Mouse (Mus musculus) forebrain, embryonic 12.5 days (tissue): ENCODE results near the gene Syp. TPM values are rescaled to one million over a fixed set of nuclear protein-coding genes. Genes with fewer than 3 reads are reported as not detected.
A peak's percentile ranks its signal among the peaks of the same experiment; 100 is the strongest.

ENCODE experiments used
- ATAC-seq: fragments of 200-750 bp; cut with Nextera tagmentation; 2 replicates; pipeline ENCODE4 v1.8.0; 2017; ENCODE audit warnings: moderate TSS enrichment; ENCODE audit not compliant: low FRiP score
- H3K27ac ChIP-seq: fragments of 300-500 bp; sonication (generic); 2 replicates; pipeline ENCODE4 v1.5.1; 2016; ENCODE audit warnings: mild to moderate bottlenecking
- H3K27me3 ChIP-seq: fragments of 300-500 bp; sonication (generic); 2 replicates; pipeline ENCODE4 v1.6.1; 2016; ENCODE audit warnings: mild to moderate bottlenecking
- H3K36me3 ChIP-seq: fragments of 300-500 bp; sonication (generic); replicated peaks from 2 replicates; pipeline ENCODE4 v1.6.1; 2016; ENCODE audit warnings: mild to moderate bottlenecking
- H3K4me1 ChIP-seq: fragments of 300-500 bp; sonication (generic); 2 replicates; pipeline ENCODE4 v1.6.1; 2016
- H3K4me2 ChIP-seq: fragments of 300-500 bp; sonication (generic); 2 replicates; pipeline ENCODE4 v1.6.1; 2016; ENCODE audit warnings: mild to moderate bottlenecking, moderate library complexity
- H3K4me3 ChIP-seq: fragments of 300-500 bp; sonication (generic); replicated peaks from 2 replicates; pipeline ENCODE4 v1.5.1; 2016; ENCODE audit warnings: mild to moderate bottlenecking
- H3K9ac ChIP-seq: fragments of 300-500 bp; sonication (generic); 2 replicates; pipeline ENCODE4 v1.6.1; 2016; ENCODE audit warnings: mild to moderate bottlenecking
- H3K9me3 ChIP-seq: fragments of 300-500 bp; sonication (generic); 2 replicates; pipeline ENCODE4 v1.6.1; 2016
- WGBS: fragments of 180-500 bp; shearing (Covaris S2); methylation state at CpG from one replicate; pipeline ENCODE4 v1.1.7; 2016; 5-methylcytosine and 5-hydroxymethylcytosine counted together
- polyA plus RNA-seq: library from polyadenylated mRNA; unstranded; fragments of >200 nt; fragmentation: Nextera tagmentation; extraction: Ambion mirVana; gene quantifications from 2 replicates; pipeline ENCODE4 v1.2.1, GENCODE M21; 2016

The Syp gene
- polyA plus RNA-seq = 42.0 and 44.8 TPM in 2 replicates

DNA sequence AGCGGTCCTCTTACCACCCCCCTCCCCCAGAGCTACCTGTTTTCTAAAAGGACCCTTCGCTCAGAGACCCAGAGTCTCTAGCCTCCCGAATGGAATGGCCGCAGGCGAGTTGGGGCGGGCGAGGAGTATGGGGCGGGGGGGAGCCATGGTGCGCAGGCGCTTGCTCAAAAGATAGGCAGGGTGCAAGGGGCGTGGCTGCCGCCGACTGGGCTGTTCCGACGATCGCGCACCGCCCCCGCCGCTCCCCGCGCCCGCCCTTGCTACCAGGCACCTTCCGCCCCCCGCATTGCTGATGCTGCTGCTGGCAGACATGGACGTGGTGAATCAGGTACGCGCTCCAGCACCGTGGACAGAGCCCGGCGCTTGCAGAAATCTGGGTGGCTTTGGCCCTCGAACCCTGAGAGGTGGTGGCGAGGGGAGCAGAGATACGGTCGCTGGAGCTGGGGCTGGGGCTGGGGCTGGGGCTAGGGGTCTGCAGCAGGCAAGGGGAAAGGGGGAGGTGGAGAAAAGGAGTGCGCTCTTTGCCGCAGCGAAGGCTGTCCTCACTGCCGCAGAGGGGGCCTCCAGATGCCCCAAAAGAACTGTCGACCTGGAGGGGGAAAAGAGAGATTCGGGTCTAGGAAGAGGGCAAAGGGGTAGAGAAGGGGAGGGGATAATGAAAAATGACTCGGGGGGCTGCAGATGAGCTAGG, at the start of gene Syp:
Syp (plus strand) TSS at position 71 of the 691 bp plus-strand sequence.
- H3K4me3 ChIP-seq = peak within 1 kb of the TSS; percentile 54
- no peaks in the 10 kb centered on the region for H3K27me3 ChIP-seq
- no peaks in the 10 kb centered on the region for H3K36me3 ChIP-seq
- peaks cover 4% of the 10 kb centered on the region; the same call in 1 of the 2 replicates for H3K4me1 ChIP-seq
- no peaks in the 10 kb centered on the region for H3K9me3 ChIP-seq
- ATAC-seq = peak; percentile 92
- WGBS = 14% methylated on average over 41 of the region's 42 CpGs
- peak within 1 kb of the TSS; percentile 61 for H3K9ac ChIP-seq
- H3K27ac ChIP-seq = peak within 1 kb of the TSS; percentile 47; the same call in 1 of the 2 replicates
- H3K4me2 ChIP-seq = peak within 1 kb of the TSS; percentile 60

DNA sequence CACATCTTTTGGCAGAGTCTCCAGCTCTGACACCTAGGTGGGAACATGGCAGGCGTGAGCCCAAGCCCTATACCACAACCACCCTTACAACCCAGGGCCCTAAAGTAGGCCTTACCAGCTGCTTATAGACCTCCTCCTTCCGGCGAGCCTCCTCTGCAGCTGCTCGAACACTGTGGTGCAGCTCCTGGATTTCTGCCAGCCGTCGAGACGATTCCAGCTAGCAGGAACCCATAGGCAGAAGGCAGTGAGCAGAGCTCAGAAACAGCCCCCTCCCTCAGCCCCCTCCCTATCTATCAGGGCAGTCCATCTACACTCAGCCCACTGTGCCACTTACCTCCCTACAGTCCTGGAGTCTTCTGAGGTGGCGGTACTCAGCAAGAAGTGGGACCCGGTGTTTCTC, 42.9 kb upstream of the Syp start:
- WGBS = 93% methylated on average over 9 of the region's 9 CpGs
- no peaks in the 10 kb centered on the region for H3K4me1 ChIP-seq
- no peak for ATAC-seq
- H3K27ac ChIP-seq = no peak overlapping the region
- peaks cover 27% of the 10 kb centered on the region; the same call in 1 of the 2 replicates for H3K36me3 ChIP-seq
- H3K4me2 ChIP-seq = no peak overlapping the region
- no peaks in the 10 kb centered on the region for H3K9me3 ChIP-seq
- H3K9ac ChIP-seq = no peak overlapping the region
- H3K4me3 ChIP-seq = no peak overlapping the region
- no peaks in the 10 kb centered on the region for H3K27me3 ChIP-seq

GRCm38 (mm10) chrX:7604004-7604403, 34.3 kb upstream of the Syp start:
- H3K4me2 ChIP-seq = peak overlapping the region; percentile 54
- no peak for ATAC-seq

GRCm38 (mm10) chrX:7604879-7605574, 33.2 kb upstream of the Syp start, which contains the start of gene Ccdc22:
TSS of gene Ccdc22 (minus strand) at chrX:7605517.
- Histone ChIP-seq H3K27ac (no peak within 1 kb of the TSS), H3K4me2 (peak within 1 kb of the TSS; percentile 54), H3K4me3 (peak within 1 kb of the TSS; percentile 46), H3K9me3 (no peaks in the 10 kb centered on the region), H3K4me1 (peaks cover 1% of the 10 kb centered on the region; the same call in 1 of the 2 replicates), H3K36me3 (no peaks in the 10 kb centered on the region), H3K27me3 (no peaks in the 10 kb centered on the region), H3K9ac (peak within 1 kb of the TSS; percentile 61)
- peak; percentile 93 for ATAC-seq
- 19% methylated on average over 28 of the region's 28 CpGs for WGBS

More at GRCm38 (mm10) chrX:7604004-7604403, 34.3 kb upstream of the Syp start:
- WGBS = 92% methylated on average over 7 of the region's 7 CpGs
- no peak overlapping the region for H3K4me3 ChIP-seq
- no peak overlapping the region for H3K9ac ChIP-seq
- 0 out of 2 replicates have a peak, but pooled peaks cover 4% of the 10 kb centered on the region for H3K36me3 ChIP-seq
- H3K4me1 ChIP-seq = no peaks in the 10 kb centered on the region
- H3K9me3 ChIP-seq = no peaks in the 10 kb centered on the region
- H3K27ac ChIP-seq = no peak overlapping the region
- no peaks in the 10 kb centered on the region for H3K27me3 ChIP-seq

GRCm38 (mm10) chrX:7605575-7605941, 32.7 kb upstream of the Syp start:
- Histone ChIP-seq H3K4me2 (no peak overlapping the region), H3K4me3 (no peak overlapping the region), H3K36me3 (no peaks in the 10 kb centered on the region), H3K9ac (no peak overlapping the region), H3K9me3 (no peaks in the 10 kb centered on the region), H3K4me1 (peaks cover 3% of the 10 kb centered on the region; the same call in 1 of the 2 replicates), H3K27me3 (no peaks in the 10 kb centered on the region), H3K27ac (no peak overlapping the region)
- ATAC-seq = peak; percentile 37
- 51% methylated on average over 8 of the region's 8 CpGs for WGBS

DNA sequence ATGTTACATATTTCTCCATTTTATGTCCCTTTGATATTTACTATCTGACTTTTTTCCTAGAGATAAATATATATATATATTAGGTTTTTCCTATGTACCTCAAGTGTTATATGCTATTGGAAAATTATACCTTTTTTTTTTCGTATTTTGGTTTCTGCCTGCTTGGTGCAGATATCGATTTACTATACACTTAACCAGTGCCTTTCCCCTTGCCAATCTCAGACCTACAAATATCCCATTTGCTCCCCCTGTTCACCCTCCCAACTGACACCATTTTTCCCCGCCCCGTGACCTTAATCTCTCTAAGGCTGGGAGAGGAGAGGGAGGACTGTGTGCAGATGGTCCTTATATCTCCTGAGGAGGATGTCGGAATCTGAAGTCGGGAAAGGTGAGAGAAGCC, 31.5 kb upstream of the Syp start, which contains the start of gene Cacna1f:
Cacna1f (plus strand) TSS at position 301 of the 400 bp plus-strand sequence.
- 80% methylated on average over 6 of the region's 6 CpGs for WGBS

DNA sequence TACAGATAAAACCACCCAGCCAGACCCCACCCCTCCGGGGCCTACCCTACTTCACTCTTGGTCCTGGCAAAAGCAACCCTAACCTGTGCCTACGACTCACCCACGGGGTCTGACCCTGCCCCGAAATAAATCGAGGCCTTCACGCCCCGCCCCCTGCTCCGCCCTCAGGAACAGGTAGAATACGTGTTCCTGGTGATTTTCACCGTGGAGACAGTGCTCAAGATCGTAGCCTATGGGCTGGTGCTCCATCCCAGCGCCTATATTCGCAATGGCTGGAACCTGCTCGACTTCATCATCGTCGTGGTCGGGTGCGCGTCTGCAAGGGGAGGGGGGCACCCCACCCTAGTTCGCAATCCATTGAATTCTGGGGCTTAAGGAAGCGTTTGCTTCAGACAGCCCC, 28.2 kb upstream of the Syp start:
- Histone ChIP-seq H3K9ac (peak overlapping the region; percentile 38; the same call in 1 of the 2 replicates), H3K4me3 (peak overlapping the region; percentile 40), H3K27me3 (no peaks in the 10 kb centered on the region), H3K4me1 (peaks cover 3% of the 10 kb centered on the region; the same call in 1 of the 2 replicates), H3K9me3 (no peaks in the 10 kb centered on the region), H3K27ac (no peak overlapping the region), H3K36me3 (no peaks in the 10 kb centered on the region), H3K4me2 (peak overlapping the region; percentile 68)
- no peak for ATAC-seq
- 27% methylated on average over 21 of the region's 21 CpGs for WGBS

More for the DNA sequence above, 31.5 kb upstream of the Syp start, which contains the start of gene Cacna1f:
- Histone ChIP-seq H3K9me3 (no peaks in the 10 kb centered on the region), H3K27me3 (no peaks in the 10 kb centered on the region), H3K9ac (no peak within 1 kb of the TSS), H3K4me2 (no peak within 1 kb of the TSS), H3K4me3 (no peak within 1 kb of the TSS), H3K36me3 (no peaks in the 10 kb centered on the region), H3K4me1 (peaks cover 3% of the 10 kb centered on the region; the same call in 1 of the 2 replicates), H3K27ac (no peak within 1 kb of the TSS)
- ATAC-seq = no peak

DNA sequence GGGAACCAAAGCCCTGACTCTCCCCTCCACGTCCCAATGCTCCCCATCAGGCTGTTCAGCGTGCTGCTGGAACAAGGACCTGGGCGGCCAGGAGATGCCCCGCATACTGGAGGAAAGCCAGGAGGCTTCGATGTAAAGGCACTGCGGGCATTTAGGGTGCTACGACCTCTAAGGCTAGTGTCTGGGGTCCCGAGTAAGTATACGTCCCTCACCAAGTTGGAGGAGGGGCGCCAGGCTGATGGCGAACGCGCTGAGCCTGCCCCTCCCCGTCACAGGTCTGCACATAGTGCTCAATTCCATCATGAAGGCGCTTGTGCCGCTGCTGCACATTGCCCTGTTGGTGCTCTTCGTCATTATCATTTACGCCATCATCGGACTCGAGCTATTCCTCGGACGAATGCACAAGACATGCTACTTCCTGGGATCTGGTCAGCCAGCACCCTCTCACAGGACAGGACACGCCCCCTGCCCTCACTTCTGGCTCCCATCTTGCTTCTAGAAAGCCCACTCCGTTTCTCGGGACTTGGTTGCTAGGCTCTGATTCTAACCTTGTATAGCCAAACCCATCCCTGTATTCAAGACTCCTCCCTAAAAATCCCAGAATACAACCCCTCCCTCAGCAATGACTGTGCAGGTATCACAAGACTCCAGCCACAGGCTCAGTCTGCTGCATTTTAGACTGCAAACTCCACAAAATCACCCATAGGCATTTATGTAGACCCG, 27.6 kb upstream of the Syp start:
- peak; percentile 49 for ATAC-seq
- WGBS = 24% methylated on average over 26 of the region's 26 CpGs
- H3K4me2 ChIP-seq = peak overlapping the region; percentile 68
- peak overlapping the region; percentile 40 for H3K4me3 ChIP-seq
- no peaks in the 10 kb centered on the region for H3K9me3 ChIP-seq
- no peak overlapping the region for H3K27ac ChIP-seq
- peaks cover 3% of the 10 kb centered on the region; the same call in 1 of the 2 replicates for H3K4me1 ChIP-seq
- no peaks in the 10 kb centered on the region for H3K27me3 ChIP-seq
- peak overlapping the region; percentile 38; the same call in 1 of the 2 replicates for H3K9ac ChIP-seq
- no peaks in the 10 kb centered on the region for H3K36me3 ChIP-seq

- Histone ChIP-seq H3K36me3 (no peaks in the 10 kb centered on the region), H3K27ac (no peak overlapping the region), H3K9me3 (no peaks in the 10 kb centered on the region), H3K4me3 (no peak overlapping the region), H3K9ac (no peak overlapping the region), H3K27me3 (no peaks in the 10 kb centered on the region), H3K4me2 (no peak overlapping the region), H3K4me1 (no peaks in the 10 kb centered on the region)
- WGBS = 85% methylated on average over 12 of the region's 12 CpGs
- ATAC-seq = no peak
Measured at GRCm38 (mm10) chrX:7617889-7618551, 20.3 kb upstream of the Syp start.

DNA sequence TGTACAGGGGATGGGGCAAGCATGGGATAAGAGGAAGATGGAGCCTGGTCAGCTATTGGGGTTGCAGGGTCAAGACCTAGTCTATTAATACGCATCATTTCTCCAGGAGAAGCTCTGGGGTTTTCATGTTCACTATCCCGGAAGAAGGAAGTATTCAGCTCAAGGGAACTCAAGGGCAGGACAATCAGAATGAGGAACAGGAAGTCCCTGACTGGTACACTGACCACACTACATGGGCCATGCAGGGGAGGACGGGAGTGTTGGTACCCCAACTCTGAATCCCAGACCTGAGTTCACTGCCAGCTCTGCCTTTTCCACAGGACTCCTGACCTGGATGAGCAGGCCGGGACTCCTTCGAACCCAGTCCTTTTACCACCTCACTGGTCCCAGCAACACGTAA, 5.7 kb upstream of the Syp start:
- Histone ChIP-seq H3K36me3 (no peaks in the 10 kb centered on the region), H3K4me1 (no peaks in the 10 kb centered on the region), H3K9ac (no peak overlapping the region), H3K27ac (no peak overlapping the region), H3K4me3 (no peak overlapping the region), H3K4me2 (no peak overlapping the region), H3K27me3 (no peaks in the 10 kb centered on the region), H3K9me3 (no peaks in the 10 kb centered on the region)
- WGBS = 83% methylated on average over 6 of the region's 6 CpGs
- ATAC-seq = no peak

DNA sequence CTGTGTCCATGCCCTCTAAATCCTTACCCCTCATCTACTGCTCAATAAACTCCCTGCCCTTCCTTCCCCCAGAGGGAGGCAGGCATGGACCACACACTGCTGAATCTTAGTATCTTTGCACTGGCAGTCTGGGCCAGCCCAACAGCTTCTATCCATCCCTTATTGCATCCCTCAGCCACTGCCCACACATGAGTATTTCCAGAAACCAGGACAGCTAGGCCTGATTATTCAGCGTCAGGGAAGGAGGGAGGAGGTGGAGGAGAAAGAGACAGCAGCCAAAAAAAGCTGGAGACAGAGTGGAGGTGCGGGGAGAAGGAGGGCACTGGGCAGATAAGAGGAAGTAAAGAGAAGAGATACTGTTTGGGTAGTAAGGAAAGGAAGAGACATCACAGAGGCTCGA, 3.2 kb upstream of the Syp start:
- H3K4me2 ChIP-seq = no peak overlapping the region

More for the DNA sequence above, 3.2 kb upstream of the Syp start:
- Histone ChIP-seq H3K9me3 (no peaks in the 10 kb centered on the region), H3K27ac (no peak overlapping the region), H3K27me3 (no peaks in the 10 kb centered on the region), H3K9ac (no peak overlapping the region), H3K4me3 (no peak overlapping the region), H3K36me3 (no peaks in the 10 kb centered on the region), H3K4me1 (peaks cover 4% of the 10 kb centered on the region; the same call in 1 of the 2 replicates)
- ATAC-seq = no peak
- 77% methylated on average over 3 of the region's 3 CpGs for WGBS
